Mouse (Mus musculus): ENCODE results near the gene Htra2.

Htra2 gene

DNA sequence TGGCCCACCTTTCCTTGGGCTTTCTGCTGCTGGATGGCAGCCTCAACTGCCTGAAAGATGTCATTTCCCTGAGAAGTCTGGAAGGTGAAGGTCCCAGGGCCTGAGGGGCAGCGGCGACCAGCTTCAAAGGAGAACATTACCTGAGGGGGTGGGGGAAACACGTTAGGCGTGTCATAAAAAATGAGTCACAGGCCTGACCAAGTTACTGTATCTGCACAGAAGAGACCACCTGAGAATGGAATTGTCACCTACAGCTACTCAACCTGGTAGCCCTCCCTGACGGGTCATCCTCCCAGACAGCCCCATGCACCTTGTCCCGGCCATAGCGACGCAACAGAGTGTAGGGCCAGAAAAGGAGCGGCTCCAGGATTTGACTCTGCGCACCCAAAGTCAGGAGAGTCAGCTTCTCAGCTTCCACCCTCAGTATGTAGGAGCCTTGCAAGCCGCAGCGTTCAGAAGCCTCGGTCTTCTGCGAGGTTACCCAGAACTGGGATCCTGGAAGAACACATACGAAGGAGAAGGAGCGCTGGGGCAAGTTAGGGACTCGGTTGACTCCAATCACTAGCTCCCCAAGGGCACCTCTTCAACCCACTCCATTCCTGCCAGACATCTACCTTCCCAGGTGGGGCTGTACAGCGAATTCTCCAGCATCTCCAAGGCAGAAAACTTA lies 23.0 kb downstream of the Htra2 start:
- DNase-seq (ENCODE audit: low read depth, low spot score), result no peak

DNA sequence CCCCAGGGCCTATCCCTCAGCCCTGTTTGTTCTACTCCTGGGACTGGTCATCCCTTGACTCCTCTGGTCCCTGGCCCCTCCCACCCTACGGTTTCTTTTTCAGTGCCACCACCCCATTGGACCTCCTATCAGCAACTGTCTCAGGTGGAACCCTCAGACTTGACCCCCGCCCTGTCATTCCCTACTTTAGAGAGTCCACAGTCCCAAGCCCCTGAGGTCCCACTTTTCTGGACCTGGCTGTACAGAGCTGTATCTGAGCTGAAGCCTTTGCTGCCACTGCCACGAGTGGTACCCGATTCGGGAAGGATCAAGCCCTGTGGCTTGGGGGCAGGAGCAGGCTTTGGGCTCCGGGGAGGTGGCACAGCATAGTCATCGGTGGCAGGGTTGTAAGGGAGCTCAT lies 24.0 kb downstream of the Htra2 start:
- DNase-seq (ENCODE audit: low read depth, low spot score), result no peak

DNA sequence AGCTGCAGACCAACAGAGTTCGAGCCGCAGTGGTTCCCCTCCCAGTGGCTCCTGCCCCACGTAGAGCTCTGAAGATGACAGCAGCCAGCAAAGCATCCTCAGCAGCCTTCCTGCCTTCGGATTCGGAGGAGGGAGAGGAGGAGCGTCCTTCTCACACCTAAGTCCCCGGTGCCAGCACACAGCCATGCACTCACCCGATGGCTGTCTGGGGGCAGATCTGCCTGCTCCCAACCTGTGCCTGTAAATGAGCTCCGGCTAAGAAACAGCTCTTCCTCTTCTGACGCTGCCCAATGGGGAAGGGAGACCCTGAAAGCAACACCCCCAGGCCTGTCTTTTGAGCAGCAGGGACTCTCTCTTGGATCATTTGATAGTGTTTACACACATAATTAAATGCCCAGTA lies 25.3 kb downstream of the Htra2 start:
- DNase-seq (ENCODE audit: low read depth, low spot score), result no peak

DNA sequence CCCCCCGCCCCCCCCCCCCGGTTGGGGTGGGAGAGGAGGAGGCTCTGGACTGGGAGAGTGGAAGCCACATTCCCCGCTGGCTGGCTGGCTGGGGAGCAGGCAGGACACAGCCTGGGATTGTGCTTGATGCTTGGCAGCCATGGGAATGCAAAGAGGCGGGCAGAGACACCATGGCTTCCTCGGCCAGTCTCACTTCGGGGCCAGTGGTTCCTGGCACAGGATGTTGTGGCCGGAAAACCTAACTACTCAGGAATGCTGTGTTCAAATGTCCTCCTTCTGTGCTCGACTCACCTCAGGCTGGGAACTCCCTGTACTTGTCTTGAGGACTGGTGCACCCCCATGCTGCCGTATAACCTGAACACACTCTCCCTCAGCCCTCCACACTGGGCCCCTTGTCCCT lies 27.4 kb downstream of the Htra2 start:
- no peak for DNase-seq (ENCODE audit: low read depth, low spot score)

DNA sequence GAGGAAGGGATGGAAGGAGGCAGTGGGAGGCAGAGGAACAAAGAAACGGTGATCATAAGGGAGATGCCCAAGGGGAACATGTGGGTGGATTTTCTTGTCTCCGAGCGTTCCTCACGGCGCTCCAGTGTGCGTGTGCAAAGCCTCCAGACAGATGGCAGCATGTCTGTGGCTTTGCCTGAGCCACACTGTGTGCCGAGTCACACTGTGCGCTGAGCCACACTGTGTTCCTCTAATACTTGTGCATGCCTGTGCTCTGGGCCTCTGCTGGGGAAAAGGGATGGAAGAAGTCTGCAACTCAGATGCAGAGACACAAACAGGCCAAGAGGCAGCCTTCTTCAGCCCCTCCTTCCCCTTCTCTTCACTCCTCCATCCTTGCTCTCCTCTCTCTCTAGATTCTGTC lies 27.8 kb downstream of the Htra2 start:
- DNase-seq (ENCODE audit: low read depth, low spot score), result no peak

DNA sequence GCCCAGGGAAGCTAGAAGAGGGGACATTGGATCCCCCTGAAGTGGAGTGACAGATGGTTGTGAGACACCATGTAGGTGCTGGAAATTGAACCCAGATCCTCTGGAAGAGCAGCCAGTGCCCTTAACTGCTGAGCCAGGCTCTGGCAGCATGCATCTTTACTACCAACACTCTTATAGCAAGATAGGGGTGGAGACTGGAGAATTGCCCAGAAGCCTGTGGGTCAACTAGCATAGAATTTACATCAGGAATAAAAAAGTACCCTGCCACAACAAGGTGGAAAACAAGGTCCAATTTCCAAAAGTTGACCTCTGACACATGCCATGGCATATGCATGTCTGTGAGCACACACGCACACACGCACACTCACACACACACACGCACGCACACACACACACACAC lies 29.9 kb downstream of the Htra2 start:
- no peak for DNase-seq (ENCODE audit: low read depth, low spot score)

DNA sequence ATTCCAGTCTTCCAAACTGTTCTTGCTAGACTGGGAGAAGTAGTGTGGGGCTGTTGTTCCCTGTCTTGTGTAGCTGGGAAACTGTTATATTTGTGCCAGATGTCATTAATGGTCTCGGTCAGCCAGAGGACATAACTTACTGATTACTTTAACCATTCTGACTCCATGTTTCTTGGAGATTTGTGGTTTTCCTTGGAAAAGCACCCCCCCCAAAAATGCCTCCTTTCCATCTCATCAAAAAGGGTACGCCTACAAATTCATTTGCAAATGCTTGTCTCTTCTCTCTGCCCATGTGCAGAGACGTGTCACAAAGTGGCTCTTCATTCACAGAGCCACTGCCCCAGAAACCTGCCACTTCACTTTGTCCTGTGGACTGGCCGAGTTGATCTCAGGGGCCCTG lies 30.7 kb downstream of the Htra2 start:
- DNase-seq (ENCODE audit: low read depth, low spot score), result no peak

DNA sequence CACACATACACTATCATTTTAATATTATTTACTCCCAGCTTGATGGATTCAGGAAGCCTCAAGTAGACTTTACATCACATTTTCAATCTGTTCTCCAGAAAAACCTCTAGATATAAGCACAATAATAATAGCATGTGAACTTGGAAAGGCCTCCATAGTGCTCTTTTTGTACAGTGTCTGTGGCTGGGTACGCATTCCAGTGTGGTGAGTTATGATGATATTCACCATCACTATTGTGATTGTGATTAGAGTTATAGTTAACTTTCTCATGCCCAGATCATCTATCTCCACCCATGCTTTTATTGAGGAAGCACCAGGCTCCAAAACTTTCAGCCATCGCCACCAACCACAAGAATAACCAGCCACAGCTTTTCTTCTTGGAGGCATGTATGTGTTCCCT lies 31.3 kb downstream of the Htra2 start:
- no peak for DNase-seq (ENCODE audit: low read depth, low spot score)

DNA sequence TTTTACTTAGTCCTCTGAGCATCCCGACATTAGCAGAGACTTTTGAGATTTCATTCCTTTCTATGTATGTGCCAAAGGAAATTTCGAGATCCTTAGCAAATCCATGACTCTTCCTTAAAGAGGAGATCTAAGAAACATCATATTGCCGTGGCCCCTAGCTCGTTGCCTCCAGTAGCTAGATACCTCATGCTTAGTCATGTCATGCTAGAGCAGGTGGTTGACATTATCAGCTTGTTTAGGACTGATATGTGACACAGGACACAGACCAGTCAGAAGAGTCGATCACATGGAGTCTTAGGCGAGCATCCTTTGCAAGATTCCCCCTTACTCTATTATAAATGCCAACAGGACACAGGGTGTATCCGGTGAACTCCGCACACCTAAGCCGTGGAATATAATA lies 32.1 kb downstream of the Htra2 start:
- no peak for DNase-seq (ENCODE audit: low read depth, low spot score)

DNA sequence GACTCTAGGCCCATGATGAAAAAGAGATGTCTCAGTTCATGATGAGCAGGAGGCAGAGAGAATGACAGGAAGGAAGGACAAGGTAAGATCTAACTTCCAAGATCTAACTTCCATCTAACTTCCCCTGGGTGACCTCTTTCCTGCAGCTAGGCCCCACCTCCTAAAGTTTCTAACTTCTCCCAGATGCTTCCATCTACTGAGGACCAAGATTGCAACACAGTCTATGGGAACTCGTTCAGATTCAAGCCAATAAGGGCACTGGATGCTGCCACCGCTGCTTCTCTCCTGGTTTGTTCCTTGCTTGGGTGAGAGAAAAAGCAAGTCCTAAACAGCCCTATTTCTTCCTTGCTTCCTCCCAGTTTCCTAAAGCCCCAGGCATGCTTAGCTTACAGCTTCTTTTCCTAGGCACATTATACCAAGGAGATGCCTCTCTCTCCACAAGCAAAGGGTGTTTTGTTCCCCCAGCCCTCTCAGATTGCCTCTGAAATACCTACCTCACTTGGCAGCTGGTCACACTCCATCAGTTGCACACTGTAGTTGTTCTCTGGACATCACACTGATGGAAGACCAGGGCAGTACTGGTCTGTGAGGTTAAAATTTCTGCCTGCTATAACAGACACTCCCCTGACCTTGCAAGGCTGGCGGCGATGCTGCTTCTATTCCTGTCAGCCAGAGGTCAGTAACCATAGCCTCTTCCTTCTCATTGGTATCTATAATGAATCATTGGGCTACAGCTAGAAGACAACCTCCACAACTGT lies 34.1 kb downstream of the Htra2 start:
- DNase-seq (ENCODE audit: low read depth, low spot score), result no peak

DNA sequence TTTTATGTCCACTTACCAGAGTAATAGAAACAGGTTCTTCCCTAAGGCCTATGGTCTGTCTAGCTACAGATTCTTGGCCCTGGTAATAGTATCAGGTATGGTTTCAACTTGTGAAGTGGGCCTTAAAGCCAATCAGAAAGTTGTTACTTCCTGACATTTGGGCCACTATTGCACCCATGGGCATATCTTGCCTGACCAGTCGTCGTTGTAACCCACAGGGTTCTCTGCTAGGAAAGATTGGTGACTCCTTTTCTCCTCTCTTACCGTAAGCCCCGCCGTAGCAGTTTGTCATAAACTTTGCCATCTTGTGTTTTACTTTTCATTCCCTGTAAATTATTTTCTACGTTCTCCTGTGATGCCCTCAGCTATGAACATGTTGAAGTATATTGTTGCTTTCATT lies 35.0 kb downstream of the Htra2 start:
- no peak for DNase-seq (ENCODE audit: low read depth, low spot score)

DNA sequence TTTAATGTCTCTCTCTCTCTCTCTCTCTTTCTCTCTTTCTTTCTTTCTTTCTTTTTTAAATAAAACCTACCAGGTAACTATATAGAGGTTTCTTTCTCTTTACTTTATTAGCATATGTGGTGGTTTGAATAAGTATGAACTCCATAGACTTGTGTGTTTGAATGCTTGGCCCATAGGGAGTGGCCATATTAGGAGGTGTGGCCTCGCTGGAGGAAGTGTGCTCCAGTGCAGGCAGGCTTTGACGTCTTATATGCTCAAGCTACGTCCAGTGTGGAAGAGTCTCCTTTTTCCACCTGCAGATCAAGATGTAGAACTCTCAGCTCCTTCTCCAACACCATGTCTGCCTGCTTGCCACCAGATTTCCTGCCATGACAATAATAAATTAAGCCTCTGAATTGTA lies 36.0 kb downstream of the Htra2 start:
- DNase-seq (ENCODE audit: low read depth, low spot score), result no peak

DNA sequence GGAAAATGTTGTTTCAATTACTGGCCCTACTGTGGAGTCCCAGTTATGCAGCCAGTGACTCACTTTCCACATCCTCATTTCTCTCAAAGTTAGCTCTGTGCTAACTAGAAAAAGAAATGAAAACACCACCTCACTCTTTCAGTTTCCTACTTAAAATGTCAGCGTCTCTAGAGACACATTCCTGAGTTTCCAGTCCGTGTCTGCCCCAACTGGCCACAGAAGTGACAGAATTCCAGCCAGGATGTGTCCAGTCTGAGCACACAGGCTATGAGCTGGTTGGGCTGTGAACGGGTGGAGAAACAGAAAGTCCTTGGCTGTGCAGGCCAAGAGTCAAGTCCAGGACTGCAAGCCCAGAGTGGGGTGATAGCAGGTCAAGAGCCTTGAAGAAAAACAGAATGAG lies 37.9 kb downstream of the Htra2 start:
- no peak for DNase-seq (ENCODE audit: low read depth, low spot score)

DNA sequence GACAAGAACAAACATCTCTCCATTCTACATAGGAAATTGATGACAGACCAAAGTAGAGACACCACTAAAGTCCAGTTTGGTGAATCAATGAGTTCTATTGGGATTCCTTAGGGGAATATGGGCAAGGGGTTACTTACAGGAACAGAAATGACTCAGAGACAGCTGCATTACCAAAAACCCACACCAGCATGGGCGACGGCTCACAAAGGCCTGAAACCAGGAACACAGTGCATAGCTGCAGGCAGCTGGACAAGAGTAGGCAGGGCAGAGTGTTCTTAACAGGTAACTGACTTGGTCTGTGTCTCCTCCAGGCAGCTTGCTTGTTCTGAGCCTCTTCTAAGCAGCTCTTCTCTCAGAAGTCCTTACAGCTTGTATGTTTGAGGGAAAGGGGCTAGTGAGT lies 39.3 kb downstream of the Htra2 start:
- DNase-seq (ENCODE audit: low read depth, low spot score), result no peak

DNA sequence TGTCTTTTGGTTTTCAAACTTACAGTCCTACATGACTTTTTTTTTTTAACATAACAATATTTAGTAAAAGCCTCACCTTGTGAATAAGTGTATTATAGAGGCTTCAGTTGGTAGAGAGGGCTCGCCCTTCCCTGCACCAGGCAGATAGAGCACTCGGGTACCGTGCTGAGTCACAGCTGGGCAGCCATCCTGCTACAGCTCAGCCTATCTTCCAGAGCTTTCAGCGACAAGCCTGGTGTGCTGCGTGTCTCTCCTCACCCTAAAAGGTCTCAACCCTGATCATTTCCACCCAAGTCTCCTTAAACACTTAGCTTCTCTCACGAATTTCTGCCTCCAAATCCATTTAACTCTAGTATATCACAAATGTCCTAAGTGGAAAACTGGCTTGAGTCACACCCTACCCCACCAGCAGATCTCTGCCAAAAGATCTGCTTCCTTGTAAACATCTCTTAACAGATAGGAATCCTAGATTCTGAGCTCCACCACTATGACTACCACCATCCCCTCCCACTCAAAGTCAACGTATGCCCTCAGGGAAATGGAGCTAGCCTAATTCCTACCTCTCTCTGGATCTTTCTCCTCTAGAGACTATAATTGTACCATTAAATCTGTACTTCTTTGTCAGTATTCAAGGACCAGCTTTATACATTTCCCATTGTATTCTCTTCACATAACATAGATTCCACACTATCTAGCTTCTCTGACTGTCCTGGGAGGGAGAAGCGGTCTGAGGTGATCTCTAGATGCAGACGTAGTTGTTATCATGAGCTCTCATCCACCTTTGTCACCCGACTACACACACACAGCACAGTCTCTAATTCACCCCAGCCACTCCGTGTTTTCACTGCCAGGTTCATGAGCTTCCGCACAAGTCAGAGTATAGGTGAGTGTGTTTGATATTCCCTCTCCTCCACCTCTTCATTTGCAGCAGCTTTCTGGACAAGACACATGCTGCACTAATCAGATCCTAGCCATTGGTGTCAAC lies 40.3 kb downstream of the Htra2 start:
- DNase-seq (ENCODE audit: low read depth, low spot score), result no peak

DNA sequence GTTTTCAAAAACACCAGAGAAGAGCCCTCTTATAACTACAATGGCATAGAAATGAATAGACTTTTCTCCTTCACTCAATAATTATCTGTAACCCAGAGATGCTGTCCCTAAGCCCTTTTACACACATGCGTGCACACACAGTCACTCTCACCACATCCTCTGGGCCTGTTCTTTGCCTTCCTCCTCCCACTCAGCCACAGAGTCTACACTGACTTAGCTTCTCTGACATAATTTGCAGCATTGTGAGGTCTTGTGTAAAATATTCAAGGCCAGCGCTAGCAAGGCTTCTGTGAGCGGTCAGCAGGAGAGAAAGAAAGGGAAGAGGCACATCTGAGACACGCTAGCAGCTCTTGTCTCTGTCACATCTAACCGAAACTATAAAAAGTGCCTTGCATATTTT lies 41.6 kb downstream of the Htra2 start:
- DNase-seq (ENCODE audit: low read depth, low spot score), result no peak

DNA sequence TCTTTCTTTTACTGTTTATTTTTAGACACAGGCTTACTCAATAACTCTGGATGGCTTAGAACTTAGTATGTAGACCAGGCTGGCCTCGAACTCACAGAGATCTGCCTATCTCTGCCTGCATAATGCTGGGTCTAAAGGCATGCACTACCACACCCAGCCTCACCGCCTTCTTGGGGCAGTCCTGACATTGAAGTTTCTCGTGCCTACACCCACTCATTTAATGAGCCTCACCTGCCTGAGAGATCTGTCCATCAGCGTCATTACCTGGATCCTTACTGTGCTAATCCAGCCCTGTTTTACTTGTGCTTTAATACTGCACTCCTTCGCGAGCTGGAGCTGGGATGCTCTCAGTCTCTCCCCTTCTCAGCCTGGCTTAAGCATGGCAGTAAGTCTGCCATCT lies 43.3 kb downstream of the Htra2 start:
- no peak for DNase-seq (ENCODE audit: low read depth, low spot score)

DNA sequence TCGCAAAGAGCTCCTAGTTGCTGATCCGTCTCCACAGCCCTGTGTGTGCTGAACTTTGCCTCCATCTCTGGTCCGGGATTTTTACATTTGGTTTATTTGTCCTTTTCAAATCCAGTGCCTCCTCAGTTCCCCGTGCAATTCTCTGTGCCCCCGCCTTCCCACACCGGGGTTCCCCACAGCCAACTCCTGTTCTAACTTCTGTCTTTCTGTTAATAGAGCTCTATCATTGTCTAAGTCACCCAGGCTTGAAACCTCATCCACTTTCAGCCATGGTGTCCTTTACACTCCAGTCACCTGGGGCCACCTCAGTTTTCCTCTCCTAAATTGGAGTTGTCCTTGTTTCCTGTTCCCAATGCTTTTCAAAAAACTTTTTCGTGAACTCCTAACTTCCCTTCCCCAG lies 43.8 kb downstream of the Htra2 start:
- no peak for DNase-seq (ENCODE audit: low read depth, low spot score)

DNA sequence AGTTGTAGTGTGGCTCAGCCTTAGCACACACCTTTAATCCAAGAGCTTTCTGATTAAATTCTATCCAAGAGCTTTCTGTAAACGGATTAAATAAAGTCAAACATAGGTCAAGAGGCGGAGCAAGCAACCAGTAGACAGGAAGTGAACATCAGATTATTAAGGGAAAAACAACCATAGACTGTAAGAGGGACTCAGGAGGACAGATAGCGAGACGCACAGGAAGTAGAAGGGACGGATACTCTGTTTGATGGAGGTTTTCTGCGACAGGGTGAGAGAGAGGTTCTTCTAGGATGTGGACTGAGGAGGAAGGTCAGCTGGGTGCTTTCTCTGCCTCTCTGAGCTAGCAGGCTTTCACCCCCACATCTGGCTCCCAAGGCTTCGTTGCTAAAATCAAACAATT lies 45.1 kb downstream of the Htra2 start:
- no peak for DNase-seq (ENCODE audit: low read depth, low spot score)

DNA sequence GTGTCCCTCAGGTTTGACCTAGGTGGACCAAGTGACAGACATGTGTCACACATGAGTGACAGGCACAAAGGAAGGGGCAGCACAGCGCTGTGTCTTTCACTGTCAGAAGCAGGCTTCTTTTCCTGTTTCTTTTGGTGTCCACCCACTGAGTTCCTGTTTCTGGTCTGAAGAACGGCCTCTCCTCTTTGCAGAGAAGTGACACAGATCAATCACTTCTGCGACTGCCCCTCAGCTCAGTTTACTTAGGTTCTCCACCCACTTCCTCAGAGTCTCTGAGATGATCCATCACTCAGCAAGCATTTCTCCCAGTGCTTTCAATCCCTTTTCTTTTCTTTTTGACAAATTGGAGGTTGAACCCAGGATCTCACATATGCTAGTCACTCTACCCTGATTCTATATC lies 46.4 kb downstream of the Htra2 start:
- no peak for DNase-seq (ENCODE audit: low read depth, low spot score)

DNA sequence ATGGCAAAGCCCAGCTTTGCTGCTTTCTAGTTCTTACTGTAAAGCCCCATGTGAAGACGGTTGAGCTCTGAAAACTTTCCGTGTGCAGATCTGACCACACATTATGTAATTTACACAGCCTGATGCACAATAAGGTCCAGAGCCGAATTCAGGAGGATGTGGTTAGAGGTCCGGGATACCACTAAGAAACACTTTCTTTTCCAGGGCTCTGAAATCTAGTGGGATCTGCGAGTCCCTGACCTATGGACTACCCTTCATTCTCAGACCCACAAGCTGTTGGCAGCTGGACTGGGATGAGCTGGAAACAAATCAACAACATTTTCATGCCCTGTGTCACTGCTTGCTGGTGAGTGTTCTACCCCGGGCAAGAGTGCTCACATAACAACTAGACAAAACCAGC lies 49.0 kb downstream of the Htra2 start:
- DNase-seq (ENCODE audit: low read depth, low spot score), result no peak

DNA sequence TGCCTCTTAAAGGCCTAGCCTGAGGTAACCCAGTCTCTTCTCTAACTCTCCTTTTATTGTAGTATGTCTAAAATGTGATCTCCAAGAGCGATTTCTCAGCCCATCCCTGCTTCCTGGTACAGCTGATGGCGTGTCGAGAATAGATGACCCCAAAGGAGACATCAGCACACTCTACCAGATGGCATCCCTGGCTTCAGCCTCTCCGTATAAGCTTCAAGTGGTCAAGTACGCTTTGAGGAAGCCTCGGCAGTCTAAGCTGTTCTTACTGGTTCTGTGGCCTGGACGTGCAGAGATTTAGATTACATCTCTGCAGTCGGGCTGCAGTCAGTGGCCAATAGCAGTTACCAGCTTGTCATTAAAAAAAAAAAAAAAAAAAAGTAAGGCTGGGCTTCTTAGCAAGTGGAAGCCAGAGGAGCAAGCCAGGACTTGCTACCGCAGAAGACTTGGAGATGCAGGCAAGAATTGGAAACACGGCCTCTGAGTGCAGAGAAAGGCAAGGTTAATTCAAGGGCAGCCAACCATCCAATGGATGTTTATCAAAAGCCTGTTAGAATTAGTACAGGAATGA lies 49.5 kb downstream of the Htra2 start:
- no peak for DNase-seq (ENCODE audit: low read depth, low spot score)

Measured in telencephalon, adult 2 months (tissue).